Mouse (Mus musculus) heart, postnatal 14 days (tissue): ENCODE data around the gene Gm5089. TPM values are rescaled to one million over a fixed set of nuclear protein-coding genes. Genes with fewer than 3 reads are reported as not detected.
"Not testable (repeated sequence)": the region's sequence is repeated elsewhere in the genome, so short reads cannot be mapped to it uniquely, and the experiment has no call there.

ENCODE experiments used
- DNase-seq, 2 experiments: peaks; one replicate each; pipeline ENCODE4 v3.0.0; 2021 to 2022
- intact Hi-C: fragments of 180-260 bp; cut with DNase I; formaldehyde crosslinking; loops from one replicate; pipeline ENCODE4 v1.15.1; 2025
- total RNA-seq, 2 experiments: library from RNA; stranded (reverse); gene quantifications; 2 replicates each; pipeline ENCODE4 v1.2.3; 2021

The Gm5089 gene
- total RNA-seq, 2 experiments from 2014 or later = not detected

DNA sequence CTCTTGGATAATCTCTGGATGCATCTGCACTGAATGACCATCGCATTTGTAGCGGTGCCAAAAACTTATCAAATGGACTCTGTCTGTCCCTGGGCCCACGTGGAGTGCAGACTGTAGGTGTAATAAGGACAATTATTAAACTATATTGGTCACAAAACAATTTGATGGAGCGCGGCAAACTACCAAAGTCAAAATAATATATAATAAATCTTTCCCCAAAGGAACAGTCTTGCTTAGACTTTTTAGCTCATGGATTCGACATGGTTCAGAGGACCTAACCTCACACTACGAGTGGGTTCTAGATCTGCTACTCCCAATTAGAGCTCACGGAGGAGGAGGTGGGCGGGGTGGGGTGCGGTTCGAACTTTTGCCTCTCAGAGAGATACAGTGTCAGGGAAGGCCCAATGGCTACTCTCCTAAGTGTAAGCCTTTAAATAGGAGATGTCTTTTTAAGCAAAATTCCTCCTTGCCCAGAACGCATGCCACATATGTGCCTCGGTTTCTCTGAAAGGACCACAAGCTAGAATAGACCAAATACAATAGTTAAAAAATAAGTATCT, 15.1 kb upstream of the Gm5089 start:
- DNase-seq = no peak
- intact Hi-C loops = no loop called here

DNA sequence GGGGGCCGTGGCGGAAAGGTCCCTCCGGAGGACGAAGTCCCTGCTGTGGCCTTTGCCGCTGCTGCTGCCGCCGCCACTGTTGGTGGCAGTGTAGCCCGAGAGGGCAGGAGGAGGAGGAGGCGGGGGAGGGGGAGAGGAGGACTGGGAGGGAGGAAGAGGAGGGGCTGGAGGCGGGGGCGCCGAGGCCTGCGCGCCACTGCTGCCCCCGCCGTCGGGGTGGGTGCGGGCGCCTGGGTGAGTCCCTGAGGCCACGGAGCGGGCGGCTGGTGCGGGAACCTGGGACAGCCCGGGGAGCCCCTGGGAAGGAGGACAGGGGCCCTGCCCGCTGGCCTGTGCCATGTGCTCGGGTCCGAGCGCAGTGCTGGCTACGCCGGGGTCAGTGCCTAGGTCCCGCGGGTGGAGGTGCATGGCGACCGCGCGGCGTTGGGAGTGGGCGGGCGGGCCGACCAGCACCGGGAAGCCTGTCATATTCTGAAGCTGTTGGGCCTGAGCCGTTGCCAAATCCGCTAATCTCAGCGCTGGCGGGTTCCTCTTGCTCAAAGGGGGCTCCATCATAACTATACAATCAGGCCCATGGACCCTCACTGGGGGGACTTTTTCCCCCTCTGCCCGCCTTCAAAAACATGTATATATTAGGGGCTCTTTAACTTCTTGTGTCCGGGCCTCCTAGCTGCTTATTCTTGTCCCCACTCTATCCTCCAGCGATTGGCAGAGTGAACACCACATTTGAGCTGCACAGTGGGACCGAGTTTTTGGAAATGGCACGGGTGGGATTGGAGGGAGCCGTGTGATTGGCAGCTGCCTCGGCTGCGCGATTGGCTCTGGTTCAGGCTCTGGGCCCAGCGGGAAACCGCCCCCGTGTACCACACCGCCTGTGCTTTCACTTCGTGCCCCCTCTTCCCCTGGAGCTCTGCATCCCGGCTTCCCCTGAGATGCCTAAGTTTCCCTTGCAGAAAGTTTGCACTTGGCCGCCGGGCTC, 14.1 kb upstream of the Gm5089 start, which contains the start of gene Zic5:
Gene Zic5 (minus strand): TSS at position 915 of the 979 bp plus-strand sequence.
- intact Hi-C loops = no loop called here
- DNase-seq = no peak

DNA sequence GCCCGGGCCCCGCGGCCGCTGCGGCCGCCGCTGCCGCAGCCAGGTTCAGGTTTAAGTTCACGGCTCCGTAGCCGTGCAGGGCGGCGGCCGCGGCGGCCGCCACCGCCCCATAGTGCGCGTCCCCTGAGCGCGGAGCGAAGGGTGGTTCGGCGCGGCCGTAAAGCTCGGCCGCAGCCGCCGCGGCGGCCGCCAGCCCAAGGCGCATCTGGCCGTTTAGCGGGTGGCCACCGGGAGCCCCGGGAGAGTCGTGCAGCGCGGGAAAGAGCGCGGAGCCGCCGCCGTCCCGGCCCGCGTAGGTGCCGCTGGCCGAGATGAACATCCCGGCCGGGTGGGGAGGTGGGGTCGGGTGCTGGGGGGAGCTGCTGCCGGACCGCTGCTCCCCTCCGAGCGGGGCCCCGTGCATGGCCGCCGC, 13.4 kb upstream of the Gm5089 start:
- no peak for DNase-seq
- intact Hi-C loops = no loop called here

DNA sequence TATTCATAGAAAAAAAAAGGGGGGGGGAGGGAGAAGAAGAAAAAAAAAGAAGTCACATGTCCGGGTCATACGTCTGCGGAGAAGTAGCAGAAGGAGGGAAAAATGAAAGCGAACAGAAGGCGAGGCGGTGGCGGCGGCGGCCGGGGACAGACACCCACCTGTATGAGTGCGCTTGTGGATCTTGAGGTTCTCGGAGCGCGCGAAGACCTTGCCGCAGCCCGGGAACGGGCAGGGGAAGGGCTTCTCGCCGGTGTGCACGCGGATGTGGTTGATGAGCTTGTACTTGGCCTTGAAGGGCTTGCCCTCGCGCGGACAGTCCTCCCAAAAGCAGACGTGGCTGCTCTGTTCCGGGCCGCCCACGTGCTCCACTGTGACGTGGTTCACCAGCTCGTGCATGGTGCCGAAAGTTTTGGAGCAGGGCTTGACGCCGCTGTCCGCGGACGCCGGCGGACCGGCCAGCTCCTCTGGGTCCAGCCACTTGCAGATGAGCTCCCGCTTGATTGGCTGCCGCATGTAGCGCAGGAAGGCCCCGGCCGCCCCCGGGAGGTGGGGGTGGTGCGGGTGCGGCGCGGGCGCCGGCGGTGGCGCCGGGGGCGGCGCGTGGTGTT, 12.9 kb upstream of the Gm5089 start:
- intact Hi-C loops, DNase-seq: not testable (repeated sequence)

DNA sequence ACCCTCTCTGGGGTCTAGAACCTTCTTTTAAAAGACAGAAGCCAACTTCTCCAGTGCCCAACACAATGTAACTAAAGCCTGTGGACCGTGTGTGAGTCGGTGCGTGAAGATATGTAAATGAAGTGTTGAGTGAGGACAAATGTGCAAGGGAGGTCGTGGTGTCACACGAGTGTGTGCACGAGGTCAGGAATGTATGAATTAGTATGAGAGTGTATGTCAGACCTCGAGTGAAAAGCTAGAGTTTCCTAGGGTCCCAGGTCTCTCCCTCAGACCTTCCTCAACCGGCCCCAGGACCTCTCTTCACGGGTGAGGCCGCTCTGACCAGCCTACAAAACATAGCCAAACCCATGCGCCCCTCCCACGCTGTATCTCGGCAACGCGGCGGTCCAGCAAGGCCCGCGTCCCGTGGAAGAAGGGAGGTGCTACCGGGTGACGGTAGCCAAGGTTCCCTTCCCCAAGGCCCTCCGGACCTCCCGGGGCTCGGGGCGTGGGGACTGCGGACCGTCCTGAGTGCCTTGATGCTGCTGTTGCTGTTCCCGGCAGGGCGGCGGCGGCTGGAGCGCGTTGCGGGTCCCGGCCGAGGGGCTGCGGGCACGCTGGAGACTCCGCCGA, 12.3 kb upstream of the Gm5089 start:
- DNase-seq = no peak
- intact Hi-C loops = no loop called here

DNA sequence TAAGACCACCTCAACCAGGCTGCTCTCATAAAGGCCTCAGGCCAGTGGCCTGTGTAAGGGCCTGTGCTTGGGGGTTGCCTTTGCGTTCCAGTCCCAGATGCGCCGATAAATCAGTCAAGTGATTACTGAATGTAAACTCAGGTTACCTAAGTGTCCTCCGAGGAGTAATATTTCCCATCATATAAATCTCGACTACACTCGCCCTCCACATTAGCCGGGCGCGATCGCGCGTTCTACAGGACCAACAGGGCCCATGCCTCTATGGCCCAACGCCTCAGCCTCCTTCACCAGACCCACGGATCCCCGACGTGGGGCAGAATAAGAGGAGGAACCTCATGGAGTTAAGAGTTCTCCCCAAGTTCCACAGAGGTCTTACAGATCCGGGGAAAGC, 11.8 kb upstream of the Gm5089 start:
- intact Hi-C loops = no loop called here

DNA sequence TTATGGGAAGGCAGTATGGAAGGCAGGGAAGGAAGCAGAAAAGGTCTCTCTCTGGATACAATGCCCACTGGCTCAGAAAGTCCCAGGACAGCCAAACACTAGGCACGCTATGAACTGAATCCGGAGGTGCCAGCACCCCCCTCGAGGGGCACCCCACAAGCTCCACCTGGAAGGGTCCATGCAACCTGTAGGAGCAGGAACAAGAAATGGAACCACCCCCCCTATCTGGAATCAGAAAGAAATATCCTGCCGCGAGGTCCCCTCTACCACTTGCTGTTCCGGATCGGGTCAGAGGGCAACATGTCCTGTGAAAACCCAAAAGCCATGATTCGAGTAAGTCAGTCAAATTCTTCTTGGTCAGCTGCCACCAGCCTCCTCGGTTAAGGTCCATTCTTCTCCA, 11.1 kb upstream of the Gm5089 start:
- intact Hi-C loops = no loop called here
- DNase-seq = no peak

More for the DNA sequence above, 11.8 kb upstream of the Gm5089 start:
- DNase-seq = no peak

DNA sequence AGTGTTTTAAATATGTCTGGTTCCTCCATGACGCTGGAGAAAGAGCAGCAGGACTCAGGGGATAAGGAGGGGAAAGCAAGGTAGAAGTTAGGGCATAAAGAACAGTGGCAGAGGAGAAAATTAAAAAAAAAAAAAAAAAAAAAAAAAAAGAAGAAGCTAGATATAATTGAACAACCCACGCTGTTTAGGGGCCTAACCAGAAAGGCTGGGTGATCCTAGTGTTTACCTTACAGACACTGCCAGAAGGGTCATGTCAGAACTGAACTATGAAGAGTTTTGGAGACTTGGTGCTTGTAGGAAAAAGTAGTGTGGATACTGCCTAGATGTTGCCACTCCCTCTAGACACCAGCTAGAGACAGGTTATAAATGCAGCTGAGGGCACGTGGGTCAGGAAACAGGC, 10.6 kb upstream of the Gm5089 start:
- intact Hi-C loops = no loop called here
- no peak for DNase-seq

DNA sequence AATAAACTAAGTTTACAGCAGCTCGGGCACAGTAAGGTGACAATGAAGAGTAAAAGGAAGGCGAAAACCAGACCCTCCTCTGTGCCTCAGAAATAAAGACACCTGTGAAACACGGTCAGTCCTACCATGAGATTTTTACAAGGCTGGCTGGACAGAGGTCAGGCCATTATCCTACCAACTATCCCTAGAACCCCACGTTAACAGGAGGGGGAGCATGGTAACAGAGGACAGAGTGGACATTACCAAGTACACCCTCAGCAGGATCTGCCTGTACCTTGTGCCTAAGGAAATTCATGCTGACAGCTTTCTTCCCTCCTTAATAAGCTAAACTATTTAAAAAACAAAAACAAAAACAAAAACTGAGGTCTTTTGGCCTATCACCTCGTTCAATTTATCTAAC, 9.3 kb upstream of the Gm5089 start:
- intact Hi-C loops = no loop called here
- DNase-seq = no peak

DNA sequence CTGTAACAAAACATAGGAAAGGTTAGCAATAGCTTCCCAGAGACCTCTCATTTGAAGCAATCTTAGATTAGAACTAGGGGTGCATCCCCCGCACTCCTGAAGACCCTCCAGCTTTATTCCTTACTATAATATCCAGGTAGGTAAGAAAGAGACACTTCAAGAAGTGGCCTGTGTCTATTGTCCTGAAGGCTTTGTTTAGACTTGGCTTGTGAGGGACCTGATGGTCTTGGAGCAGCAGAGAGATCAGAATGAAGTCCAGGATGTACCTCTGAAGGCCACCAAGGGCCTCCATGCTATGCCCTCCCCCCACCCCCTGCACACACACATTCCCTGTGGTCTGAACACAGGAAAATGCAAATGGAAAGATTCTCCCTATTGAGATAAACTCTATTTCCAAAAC, 8.9 kb upstream of the Gm5089 start:
- intact Hi-C loops = no loop called here

DNA sequence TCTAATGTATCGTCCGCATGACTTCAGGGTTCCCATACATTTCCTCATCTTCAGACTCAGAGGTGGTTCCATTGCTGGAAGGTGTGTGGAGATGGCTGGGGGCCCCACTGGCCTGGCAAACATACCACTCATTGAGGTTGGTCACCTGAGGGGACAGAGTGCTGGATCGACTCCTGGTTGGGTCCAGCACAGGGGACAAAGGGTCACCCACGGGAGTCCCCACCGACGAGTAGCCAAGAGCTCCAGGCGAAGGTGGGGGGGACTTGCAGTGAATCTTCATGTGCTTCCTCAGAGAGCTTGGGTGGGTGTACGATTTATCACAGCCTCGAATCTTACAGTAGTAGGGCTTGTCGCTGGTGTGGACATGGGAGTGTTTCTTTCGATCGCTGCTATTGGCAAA, 8.4 kb upstream of the Gm5089 start:
- intact Hi-C loops, DNase-seq: not testable (repeated sequence)

More for the DNA sequence above, 8.9 kb upstream of the Gm5089 start:
- no peak for DNase-seq

DNA sequence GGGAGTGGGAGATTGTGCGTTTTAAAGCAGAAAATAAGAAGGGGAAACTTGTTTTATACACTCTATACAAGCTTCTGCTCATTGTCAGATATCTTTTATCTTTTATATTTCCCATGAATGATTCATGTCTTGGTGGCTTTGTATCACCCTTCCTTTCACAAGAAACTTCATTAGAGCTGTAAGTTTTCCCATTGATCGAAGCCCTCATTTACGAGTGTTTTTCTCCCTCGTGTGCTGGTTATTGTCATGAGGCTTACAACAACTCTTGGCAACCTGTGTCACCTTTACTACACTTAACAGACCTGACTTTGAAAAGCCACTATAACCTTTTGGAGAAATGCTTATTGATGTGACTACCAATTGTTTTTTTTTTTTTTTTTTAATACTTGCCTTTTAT, 4.6 kb upstream of the Gm5089 start:
- intact Hi-C loops = no loop called here
- DNase-seq = no peak

DNA sequence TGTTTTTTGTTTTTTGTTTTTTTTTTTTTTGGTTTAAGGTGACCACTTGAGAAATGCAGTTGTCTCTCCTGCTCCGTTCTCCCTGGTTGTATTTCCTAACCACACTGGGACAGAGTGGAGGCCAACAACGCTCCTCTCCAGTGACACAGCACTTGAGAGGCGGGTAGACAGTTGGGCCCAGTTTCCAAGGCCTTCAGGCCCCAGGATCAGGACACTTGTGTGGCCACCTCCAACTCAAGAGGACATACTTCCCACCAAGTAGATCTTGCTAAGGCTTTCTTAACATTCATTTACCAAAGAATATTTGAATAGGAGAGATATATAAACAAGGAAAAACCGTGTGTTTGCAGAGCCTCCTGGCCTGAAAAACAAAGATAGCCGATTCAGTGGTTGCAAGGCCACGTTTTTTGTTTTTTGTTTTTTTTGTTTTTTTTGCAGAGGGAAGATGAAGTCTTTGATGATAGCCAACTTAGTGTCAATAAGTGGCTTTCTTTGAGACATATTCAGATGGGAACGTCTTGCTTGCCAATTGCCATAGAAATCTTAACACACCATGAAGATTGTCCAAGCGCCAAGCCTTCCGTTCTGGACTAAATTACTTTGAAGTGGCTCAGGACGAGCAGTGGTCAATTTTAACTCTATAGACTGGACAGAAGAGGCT, 4.1 kb upstream of the Gm5089 start:
- intact Hi-C loops = no loop called here
- no peak for DNase-seq

DNA sequence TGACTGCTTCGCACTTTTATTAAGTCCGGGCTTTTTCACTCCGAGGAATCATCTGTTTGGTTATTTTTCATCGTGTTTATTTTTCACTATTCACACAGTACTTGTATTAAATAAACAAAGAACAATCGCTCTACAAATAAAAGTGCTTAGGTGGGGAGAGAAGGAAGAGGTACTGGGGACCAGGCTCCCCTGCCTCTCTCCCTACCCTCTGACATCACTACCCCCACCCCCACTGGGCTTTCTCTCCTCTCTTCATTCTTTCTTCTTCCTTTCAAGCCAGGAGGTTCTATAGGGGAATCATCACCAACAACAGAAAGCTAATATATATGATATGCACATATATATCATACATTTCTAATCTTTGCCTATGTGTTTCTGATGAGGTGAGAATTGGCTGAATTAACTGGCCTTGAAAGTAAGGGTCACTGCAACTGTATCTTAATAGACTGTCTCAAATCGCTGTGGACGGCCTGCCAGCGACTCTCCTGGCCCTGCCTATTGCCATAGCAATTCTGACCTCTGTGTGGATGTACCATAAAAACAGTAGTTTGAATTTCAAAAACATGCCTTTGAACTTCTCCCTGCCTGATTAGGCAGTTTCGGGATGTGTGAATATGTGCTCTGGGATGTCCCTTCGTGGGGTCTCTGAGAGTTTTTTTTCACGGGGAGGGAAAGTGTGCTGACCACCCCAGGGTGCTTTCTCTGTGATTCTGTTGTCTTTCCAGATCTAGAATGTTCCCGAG, 3.3 kb upstream of the Gm5089 start:
- intact Hi-C loops = no loop called here
- no peak for DNase-seq

DNA sequence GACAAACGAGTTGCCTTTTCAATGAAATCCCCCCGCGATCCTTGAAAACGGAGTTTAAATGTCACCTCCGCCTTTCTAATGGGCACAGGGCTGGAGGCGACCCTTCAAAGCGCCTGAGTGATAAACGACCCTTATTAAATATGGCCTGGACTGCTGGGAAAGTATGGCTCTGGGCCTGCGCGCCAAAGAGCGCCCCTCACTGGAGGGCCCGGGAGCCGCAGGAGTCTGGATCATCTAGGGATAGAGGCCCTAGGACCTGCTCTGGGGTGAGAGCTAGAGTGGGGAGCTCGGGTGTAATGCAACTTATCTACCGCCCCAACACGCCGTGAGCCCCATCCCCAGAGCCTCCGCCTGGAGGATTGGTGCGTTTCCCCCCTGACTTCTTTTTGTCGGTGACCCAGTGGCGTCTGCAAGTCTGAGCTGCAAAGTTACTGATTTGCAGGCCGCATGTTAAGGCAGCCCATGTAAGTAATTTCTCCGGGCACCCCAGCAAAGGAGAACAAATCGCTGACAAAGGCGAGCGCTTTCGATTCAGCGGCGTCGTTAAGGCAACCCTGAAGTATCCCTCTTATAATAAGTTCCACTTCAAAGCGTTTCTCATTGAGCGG, 2.6 kb upstream of the Gm5089 start:
- intact Hi-C loops = no loop called here
- no peak for DNase-seq

DNA sequence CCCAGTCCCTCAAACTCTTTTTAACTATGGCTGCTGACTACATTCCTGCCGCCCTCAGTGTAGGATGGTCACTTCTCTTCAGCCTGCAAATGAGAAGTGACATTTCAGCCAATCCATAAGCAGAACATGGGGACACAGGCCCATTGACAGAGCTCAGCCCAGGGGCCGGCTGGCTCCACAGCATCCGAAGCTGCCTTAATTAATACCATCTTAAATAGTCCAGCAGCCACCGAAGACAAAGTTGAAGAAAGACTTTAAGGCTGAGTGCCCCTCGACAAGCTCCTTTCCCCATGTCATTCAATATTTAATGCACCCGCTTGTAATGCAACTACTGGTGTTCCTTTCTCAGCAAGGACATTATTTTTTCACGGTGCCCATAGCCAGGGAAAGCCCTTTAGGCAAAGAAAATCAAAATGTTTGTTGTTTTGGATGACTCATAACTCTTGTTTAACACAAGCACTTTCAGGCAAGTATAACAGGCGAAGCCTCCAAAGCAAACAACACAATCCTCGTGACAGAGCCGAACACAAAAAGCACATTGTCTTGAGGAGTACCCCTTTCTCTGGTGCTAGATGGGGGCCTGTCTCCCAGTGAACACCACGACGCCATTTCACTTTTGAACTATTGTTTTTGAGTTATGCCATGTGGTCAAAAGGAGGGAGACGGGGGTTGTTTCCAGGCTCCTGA, 1.9 kb upstream of the Gm5089 start:
- intact Hi-C loops = no loop called here
- no peak for DNase-seq

DNA sequence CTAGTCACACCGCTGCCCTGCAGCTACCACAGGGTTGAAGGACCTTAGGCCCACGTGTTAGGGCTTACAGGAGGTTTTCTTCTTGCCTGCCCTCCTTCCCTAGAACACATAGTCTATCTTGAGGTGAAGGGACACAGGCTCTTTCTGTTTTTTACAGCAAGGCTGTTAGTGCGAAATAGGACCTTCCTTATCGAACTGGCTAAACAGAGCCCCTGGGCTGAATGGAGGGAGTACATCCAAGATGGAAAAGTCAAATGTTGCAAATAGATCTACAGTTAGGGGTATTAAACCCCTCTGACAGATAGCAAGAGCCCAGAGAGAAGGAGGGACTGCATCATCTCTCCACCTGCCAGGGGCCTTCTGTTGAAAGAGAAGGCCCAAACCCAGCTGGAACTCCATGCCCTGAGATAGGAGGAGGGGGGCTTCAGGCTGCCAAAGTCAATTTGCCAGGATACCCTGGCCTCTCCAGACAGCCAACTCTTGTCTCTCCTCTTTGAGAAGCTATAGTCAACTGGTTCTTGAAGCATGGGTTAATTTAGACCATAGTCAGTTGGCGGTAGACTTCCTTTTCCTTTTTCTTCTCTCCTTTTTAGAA, 733 bp upstream of the Gm5089 start:
- intact Hi-C loops = no loop called here
- DNase-seq = no peak
